Mouse (Mus musculus) small intestine, adult 2 months (tissue): ENCODE measurements around the gene Krtap13-1.
"Not testable (repeated sequence)": the region's sequence is repeated elsewhere in the genome, so short reads cannot be mapped to it uniquely, and the experiment has no call there.

Source experiments
- CTCF ChIP-seq: fragments of 200-500 bp; IDR thresholded peaks from 2 replicates; pipeline ENCODE4 v1.5.1; 2012; ENCODE audit warnings: low read depth, mild to moderate bottlenecking, control low read depth, inconsistent platforms, low read length, moderate library complexity, mixed read lengths; ENCODE audit not compliant: insufficient replicate concordance, insufficient read length; ENCODE audit errors: extremely low read depth
- POLR2A ChIP-seq: fragments of 200-500 bp; IDR thresholded peaks from 2 replicates; pipeline ENCODE4 v1.6.1; 2012; ENCODE audit warnings: low read depth, mild to moderate bottlenecking, control low read depth, inconsistent platforms, low read length, moderate library complexity

- TF ChIP-seq CTCF, POLR2A: not testable (repeated sequence)
These were observed 29.9 kb downstream of the Krtap13-1 start, which contains the start of gene 2310034C09Rik for GRCm38 (mm10) chr16:88758547-88758946.
